Mouse (Mus musculus): ENCODE measurements around the gene Mga.
A peak's percentile ranks its signal among the peaks of the same experiment; 100 is the strongest.

Gene Mga

DNA sequence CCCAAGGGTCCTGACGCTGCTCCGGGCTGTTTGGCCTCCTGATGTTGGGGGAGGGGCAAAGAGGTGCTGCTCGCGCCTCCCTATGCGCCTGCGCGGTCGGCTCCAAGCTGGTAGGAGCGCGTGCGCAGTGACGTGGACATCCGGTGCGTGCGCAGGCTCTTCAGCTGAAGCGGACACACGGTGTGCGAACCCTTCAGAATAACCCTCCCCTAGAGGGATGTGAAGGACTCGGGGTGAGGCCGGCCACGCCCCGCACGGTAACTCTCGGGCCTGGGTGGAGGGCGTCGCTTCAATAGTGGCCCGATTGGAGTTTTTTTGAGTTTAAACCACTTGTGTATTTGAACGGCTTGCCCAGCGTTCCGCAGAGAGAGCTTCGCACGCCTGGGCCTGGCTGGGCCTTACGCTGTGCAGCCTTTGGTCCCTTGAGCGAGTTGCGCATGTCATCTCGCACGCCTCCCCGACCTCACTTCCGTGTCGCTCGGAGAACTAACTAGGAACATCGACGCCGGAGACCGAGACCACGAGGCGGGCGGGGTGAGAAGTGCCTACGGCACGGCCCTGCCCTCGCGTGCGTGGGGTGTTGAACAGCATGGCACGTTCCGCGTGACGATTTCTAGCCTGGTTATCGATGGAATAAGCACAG is at the start of gene Mga:
Mga (plus strand) TSS at position 139 of the 643 bp plus-strand sequence.
- peak; percentile 89 for DNase-seq

GRCm38 (mm10) chr2:119853811-119854210 is 43.2 kb upstream of the Mga start:
- no peak for DNase-seq

DNA sequence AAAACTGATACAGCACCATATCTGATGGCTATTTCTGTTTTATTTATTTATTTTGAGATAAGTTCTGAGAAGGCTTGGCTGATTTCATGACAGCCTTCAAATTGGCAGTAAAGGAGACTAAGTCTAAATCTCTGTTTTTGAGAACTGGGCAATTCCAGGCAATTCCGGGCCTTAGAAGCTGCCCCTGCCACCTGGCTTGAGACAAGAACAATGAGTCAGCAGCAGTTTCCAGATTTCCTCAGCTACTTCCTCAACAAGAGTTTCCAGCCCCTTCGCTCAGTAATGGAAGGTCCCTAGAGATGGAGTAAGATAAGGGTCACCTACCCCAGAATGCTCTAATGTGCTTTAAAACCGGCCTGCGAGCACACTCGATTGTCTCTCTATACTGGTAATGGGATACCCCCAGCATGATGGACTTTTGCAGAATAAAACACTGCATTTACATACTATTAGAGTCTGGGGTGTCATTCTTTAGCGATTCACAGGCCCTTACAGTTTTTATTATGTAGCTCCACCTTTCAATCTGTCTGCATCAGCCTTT is 41.6 kb upstream of the Mga start:
- no peak for DNase-seq

- DNase-seq: no peak
Measured at GRCm38 (mm10) chr2:119857341-119857740, 39.7 kb upstream of the Mga start.

GRCm38 (mm10) chr2:119864484-119864883 is 32.5 kb upstream of the Mga start:
- DNase-seq: no peak

DNA sequence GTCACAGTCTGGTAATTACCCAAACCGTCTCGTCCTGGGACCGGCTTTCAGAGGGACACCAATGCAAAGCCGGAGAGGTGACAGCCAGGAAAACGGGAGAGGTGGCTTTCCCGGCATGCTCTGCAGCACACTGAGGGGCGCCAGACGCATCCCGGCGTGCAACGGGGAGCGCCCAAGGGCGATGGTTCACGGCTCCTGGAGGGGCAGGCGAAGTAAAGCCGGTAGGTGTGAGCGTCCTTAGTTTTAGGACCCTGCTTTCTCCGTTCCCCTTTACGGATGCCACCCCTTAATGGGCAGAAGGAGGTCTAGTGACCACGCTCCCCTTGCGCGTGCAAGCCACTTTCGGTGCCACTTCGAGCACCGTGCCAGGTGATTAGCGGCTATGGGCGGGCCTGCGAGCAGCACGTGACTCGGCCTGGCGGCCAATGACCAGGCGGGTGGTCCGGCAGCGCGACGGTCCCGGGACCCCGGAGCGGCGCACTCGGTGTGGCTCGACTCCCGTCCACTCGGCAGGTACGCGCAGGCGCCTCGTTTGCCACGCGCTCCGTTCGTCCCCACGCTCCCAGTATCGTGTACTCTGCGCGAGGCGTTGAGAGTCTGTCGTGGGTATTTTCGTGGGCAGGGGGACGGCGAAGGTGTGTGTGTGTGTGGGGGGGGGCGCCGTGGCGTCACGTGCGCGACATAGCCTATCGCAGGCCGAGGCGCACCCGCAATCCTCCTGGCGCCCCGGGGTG is 24.5 kb upstream of the Mga start:
- DNase-seq: peak; percentile 89

DNA sequence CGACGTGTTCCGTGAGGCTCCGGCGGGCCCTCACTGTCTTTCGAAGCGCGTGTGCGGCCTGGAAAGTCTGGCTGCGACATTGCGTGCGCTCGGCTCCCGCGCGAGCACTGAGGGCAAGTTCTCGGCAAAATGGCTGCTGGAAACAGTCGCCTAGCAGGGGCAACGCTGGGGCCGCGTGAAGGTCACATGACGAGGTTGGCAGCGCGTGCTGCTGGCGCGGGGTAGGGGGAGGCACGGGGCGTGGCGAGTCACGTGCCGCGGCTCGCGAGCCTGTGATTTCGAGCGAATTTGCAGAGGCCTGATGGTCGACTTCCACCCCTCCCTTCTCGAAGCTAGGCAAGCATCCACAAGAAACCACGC is 23.9 kb upstream of the Mga start:
- DNase-seq: peak; percentile 94

- no peak for DNase-seq
Measured at GRCm38 (mm10) chr2:119875981-119876380, 21.0 kb upstream of the Mga start.

DNA sequence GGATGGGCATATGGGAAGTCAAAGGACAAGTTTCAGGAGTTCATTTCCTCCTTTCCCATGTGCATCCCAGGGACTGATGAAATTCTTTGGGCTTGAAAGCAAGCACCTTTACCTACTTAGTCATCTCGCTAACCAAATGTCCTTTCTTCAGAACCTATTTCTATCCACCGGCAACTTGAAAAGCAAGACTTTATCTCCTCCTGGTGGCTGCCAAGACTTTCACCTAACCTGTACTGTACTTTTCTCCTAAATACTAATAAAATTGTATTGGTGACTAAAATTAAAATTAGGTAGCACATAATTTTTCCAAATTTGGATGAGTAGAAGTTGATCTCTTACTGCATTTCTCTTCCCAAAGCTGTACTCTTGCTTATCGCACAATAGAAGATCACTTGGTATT is 9.8 kb upstream of the Mga start:
- no peak for DNase-seq

DNA sequence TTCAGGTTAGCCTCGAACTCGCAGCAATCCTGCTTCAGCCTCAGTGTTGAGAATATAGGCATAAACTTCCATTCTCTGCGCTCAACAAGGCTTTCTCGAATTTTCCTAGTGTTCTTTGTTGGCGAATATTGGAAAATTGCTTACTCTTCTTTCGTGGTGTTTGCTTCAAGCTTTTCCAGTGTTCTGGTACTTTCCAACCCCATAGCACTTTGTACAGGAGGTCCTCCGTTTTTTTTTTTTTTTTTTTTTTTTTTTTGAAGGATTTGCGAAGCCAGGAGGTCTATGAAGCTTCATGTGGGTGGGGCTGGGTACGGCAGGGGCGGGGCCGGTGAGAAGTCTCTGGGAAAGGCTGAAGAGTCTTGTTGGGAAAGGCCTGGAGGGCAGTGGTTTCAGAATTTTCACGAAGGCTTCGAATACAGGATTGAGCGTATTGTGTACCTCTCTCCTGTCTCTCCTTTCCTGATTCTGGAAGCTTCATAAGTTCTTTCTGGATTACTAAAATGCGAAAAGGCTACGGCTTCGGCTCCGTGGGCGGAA is 407 bp upstream of the Mga start:
- no peak for DNase-seq

- DNase-seq: peak; percentile 58
Measured at GRCm38 (mm10) chr2:119898141-119898594, 1.1 kb downstream of the Mga start.

- DNase-seq: no peak
Measured at GRCm38 (mm10) chr2:119916007-119916406, 19.0 kb downstream of the Mga start.

GRCm38 (mm10) chr2:119917631-119918369 is 20.8 kb downstream of the Mga start:
- DNase-seq: no peak

DNA sequence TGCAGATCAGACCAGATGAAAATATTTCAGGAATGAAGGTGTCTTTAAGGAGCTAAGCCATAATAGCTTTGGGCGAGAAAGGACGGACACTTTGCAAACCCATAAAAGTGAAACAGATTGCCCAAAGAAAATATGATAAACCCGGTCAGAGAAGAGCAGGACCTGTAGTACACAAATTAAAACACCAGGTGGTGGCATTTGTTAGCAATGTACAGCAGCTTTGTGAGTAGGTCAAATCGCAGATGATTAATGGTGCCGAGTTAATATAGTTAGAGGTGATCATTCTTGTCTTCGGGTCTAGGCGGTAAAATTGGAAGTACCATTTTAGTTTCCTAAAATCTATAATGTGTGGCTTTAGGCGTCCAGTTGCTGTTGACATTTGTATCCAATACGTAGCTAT is 73.5 kb downstream of the Mga start:
- DNase-seq: peak; percentile 52

DNA sequence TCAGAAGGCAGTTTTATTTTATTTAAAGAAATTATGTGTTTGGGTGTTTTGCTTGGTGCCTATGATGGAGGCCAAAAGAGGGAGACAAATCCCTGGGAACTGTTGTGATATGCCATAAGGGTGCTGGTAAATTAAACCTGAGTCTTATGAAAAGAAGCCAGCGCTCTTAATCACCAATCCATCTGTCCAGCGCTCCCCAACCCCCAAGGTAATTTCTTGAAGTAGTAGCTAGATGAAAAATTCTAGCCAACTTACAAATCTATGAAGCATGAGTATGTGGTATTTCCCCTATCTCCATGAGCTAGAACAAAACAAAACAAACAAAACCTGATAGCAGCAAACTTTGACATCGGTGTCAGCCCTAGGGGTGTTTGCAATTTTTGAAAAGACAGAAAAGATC is 74.3 kb downstream of the Mga start:
- no peak for DNase-seq

DNA sequence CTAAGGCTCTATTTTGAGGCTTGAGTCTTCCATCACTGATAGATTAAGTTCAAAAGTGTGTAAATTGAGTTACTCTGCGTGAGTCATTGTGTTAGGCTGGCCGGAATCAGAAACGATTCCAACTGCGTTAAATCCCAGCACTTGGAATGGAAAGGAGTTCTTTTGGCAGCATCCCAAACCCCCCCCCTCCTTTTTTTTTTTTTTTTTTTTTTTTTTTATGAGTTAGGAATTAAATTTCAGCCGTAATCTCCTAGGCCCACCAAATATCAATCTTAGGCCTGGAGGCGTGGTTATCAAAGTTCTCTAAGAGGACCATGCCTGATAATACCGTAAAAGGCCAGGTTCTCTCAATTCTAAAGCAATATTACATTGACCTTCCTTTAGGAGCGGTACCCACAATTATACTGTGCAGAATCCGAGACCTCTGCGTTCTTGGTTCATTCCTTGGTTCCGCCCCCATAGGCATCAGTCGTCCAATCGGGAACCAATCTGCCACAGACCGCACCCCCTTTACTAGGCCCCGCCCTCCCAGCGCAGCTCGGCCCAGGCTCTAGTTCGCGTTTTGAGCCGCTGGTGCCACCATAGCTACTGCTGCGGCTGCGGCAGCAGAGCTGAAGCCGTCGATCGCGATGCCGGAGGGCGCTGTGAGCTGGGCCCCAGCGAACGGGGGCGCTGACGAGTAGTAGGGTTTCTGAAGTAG is 75.0 kb downstream of the Mga start:
- DNase-seq: peak; percentile 97

GRCm38 (mm10) chr2:119972537-119972879 is 75.5 kb downstream of the Mga start, which contains the start of gene Mapkbp1:
TSS of gene Mapkbp1 (plus strand) at chr2:119972699.
- no peak for DNase-seq

DNA sequence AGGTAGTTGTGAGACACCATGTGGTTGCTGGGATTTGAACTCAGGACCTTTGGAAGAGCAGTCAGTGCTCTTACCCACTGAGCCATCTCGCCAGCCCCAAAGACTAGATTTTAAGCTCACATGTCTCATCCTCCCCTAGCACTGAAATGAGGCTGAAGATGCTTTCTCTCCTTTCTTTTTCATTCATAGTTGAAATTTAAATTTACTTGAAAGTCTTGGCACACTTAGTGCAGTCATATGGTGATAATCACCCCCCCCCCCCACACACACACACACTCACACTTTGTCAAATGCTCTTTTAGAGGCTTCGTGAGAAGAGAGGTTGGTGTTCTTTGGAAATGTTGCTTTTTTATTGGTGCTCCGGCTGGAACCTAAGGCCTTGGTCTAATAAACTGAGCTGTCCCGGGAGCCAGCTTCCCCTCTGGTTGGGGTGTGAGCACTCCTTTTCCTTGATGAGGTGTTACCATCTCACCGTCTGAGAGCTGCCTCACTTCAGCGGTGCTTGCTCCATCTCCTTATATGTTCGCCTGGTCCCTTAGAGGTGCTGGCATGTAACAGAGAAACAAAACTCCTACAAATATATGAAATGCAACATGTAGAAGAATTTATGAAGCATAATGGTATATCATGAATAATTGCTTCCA is 83.4 kb downstream of the Mga start:
- no peak for DNase-seq

- no peak for DNase-seq
Measured at GRCm38 (mm10) chr2:119981631-119982030, 84.6 kb downstream of the Mga start.

DNA sequence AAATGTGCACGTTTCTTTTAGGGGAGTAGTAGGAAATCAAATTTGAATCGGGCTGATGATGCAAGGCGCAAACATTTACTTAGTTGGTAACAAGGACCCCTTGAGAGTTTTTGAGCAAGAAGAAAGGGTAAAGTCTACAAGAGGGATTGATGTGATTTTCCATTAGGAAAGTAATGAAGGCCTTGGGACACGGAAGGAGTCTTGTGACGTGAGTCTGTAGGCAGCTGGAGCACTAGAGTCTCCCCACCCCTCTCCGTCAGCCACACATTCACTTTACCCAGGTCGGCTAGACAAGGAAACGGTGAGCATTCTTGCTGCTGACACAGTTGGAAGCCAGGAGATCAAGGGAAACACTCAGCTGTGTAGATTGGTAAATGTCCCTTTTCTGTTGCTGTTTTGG is 88.8 kb downstream of the Mga start:
- DNase-seq: no peak

- no peak for DNase-seq
Measured at GRCm38 (mm10) chr2:119986369-119986768, 89.3 kb downstream of the Mga start.

- DNase-seq: no peak
Measured at GRCm38 (mm10) chr2:119987441-119987840, 90.4 kb downstream of the Mga start.
